In genomic region chr2:7622716-7623285, GRCm38 (mm10) we compare ENCODE assay signal across 21 mouse cellular contexts.
DNase-seq lines count a peak whose midpoint lies in the region; ATAC-seq and TF ChIP-seq lines count a peak whose summit lies in the region.
"Had no signal": no experiment of that assay in that cellular context is flagged by ENCODE, and none has a peak within 500 bp of the region (broad histone marks: within the 10 kb centered on the region; RNA-seq: fewer than 3 reads in every experiment).

No protein-coding gene starts in this region.

- DNase-seq in layer of hippocampus, adult 11-12 months (ENCODE audit: low spot score), result peak; percentile 5
- no peak for DNase-seq in layer of hippocampus, postnatal 25 days (ENCODE audit: extremely low spot score in 1 of 2, low spot score in 1 of 2)
- no peak for DNase-seq in limb, embryonic 10.5 days (ENCODE audit: low spot score)
- peak; percentile 53 for DNase-seq in brain, adult 2 months (ENCODE audit: low read depth, low spot score)
- DNase-seq in cerebellum, adult 8-10 months, result no peak
- DNase-seq: adrenal gland, adult 8-10 months; adrenal gland, postnatal 36 days; cerebellum, adult 11 months; cerebellum, adult 9-10 months; cerebellum, postnatal 25 days; gastrocnemius, adult 2 months; gastrocnemius, postnatal 25 days had no signal

- no peak overlapping the region for H3K27ac ChIP-seq in limb, embryonic 13.5 days
- H3K27ac ChIP-seq in limb, embryonic 10.5 days, result no peak overlapping the region
- 0 out of 2 replicates have a peak overlapping the region, but pooled peaks have one; percentile 52 for H3K27ac ChIP-seq in cortical plate, adult 2 months (ENCODE audit: insufficient read depth, low read length)
- H3K27ac ChIP-seq: embryonic facial prominence, embryonic 15.5 days; forebrain, embryonic 10.5 days; gastrocnemius, adult 2 months; hindbrain, embryonic 10.5 days; hindbrain, embryonic 14.5 days had no signal

- no peak for TF ChIP-seq POLR2A in cortical plate, adult 2 months (IDR thresholded peaks at IDR 0.05; ENCODE audit: extremely low read depth, insufficient read depth, low read length)

- no peak for TF ChIP-seq CTCF in cortical plate, adult 2 months (IDR thresholded peaks at IDR 0.05; ENCODE audit: extremely low read depth, insufficient read depth, low read length)

- no peaks in the 10 kb centered on the region for H3K27me3 ChIP-seq in limb, embryonic 13.5 days
- H3K27me3 ChIP-seq in limb, embryonic 10.5 days (ENCODE audit: low read depth, poor library complexity, severe bottlenecking), result no peaks in the 10 kb centered on the region
- H3K27me3 ChIP-seq: embryonic facial prominence, embryonic 15.5 days; heart, embryonic 12.5 days had no signal

- 73% methylated on average over 5 of the region's 5 CpGs for WGBS in limb, embryonic 13.5 days
- WGBS in limb, embryonic 10.5 days, result 98% methylated on average over 5 of the region's 5 CpGs

- no peak overlapping the region for H3K4me3 ChIP-seq in limb, embryonic 13.5 days
- H3K4me3 ChIP-seq in limb, embryonic 10.5 days, result no peak overlapping the region
- H3K4me3 ChIP-seq in cortical plate, adult 2 months (ENCODE audit: insufficient read depth, low read length), result no peak overlapping the region
- H3K4me3 ChIP-seq: embryonic facial prominence, embryonic 15.5 days; erythroblast, embryonic 14.5 days; forebrain, embryonic 10.5 days; gastrocnemius, adult 2 months; heart, embryonic 12.5 days; hindbrain, embryonic 10.5 days had no signal

- no peak overlapping the region for H3K4me2 ChIP-seq in limb, embryonic 13.5 days (replicated peaks)
- H3K4me2 ChIP-seq: embryonic facial prominence, embryonic 15.5 days; heart, embryonic 12.5 days; hindbrain, embryonic 14.5 days had no signal

- ATAC-seq in limb, embryonic 13.5 days (ENCODE audit: low FRiP score, low read depth), result peak; percentile 61; the same call in 1 of the 2 replicates
- ATAC-seq: forebrain, embryonic 14.5 days had no signal

- H3K9ac ChIP-seq in limb, embryonic 13.5 days, result no peak overlapping the region
- H3K9ac ChIP-seq: embryonic facial prominence, embryonic 15.5 days; heart, embryonic 12.5 days; hindbrain, embryonic 14.5 days had no signal

- no peaks in the 10 kb centered on the region for H3K4me1 ChIP-seq in limb, embryonic 13.5 days
- H3K4me1 ChIP-seq in limb, embryonic 10.5 days, result no peaks in the 10 kb centered on the region
- peaks cover 2% of the 10 kb centered on the region; the same call in 1 of the 2 replicates for H3K4me1 ChIP-seq in cortical plate, adult 2 months (ENCODE audit: control insufficient read depth, insufficient read depth, low read length)
- H3K4me1 ChIP-seq: embryonic facial prominence, embryonic 15.5 days; forebrain, embryonic 10.5 days; heart, embryonic 12.5 days; hindbrain, embryonic 10.5 days had no signal

- no peaks in the 10 kb centered on the region for H3K36me3 ChIP-seq in limb, embryonic 13.5 days
- no peaks in the 10 kb centered on the region for H3K36me3 ChIP-seq in limb, embryonic 10.5 days
- H3K36me3 ChIP-seq: embryonic facial prominence, embryonic 15.5 days; forebrain, embryonic 10.5 days; heart, embryonic 12.5 days; hindbrain, embryonic 10.5 days had no signal

- H3K9me3 ChIP-seq in limb, embryonic 13.5 days, result no peaks in the 10 kb centered on the region
- no peaks in the 10 kb centered on the region for H3K9me3 ChIP-seq in limb, embryonic 10.5 days (replicated peaks)
- H3K9me3 ChIP-seq: embryonic facial prominence, embryonic 15.5 days; forebrain, embryonic 10.5 days; heart, embryonic 12.5 days; hindbrain, embryonic 10.5 days had no signal

Comparison
In these comparisons a context has a peak if more than half of its experiments do, and no peak if none do; other contexts are left out.
1. DNase-seq: peak in layer of hippocampus, adult 11-12 months (single experiment) and brain, adult 2 months (single experiment); none in layer of hippocampus, postnatal 25 days (0 of 2), limb, embryonic 10.5 days (single experiment) and cerebellum, adult 8-10 months (single experiment).